Mouse (Mus musculus): ENCODE results near the gene Camk1. TPM values are rescaled to one million over a fixed set of nuclear protein-coding genes. Genes with fewer than 3 reads are reported as not detected.

Camk1 gene
- polyA plus RNA-seq, 1 experiment from 2014 or later: 37.0 TPM

GRCm38 (mm10) chr6:113385160-113385714 lies 41.5 kb upstream of the Camk1 start:
- Histone ChIP-seq H3K4me2 (replicated peaks; ENCODE audit: low read depth) (no peak overlapping the region), H3K4me3 (ENCODE audit: low read depth, low read length) (no peak overlapping the region), H3K9ac (ENCODE audit: low read depth, low read length) (no peak overlapping the region), H3K27me3 (replicated peaks; ENCODE audit: control insufficient read depth, insufficient read depth, low read length) (no peaks in the 10 kb centered on the region), H3K27ac (ENCODE audit: low read depth, low read length) (peak overlapping the region; percentile 52), H3K4me1 (replicated peaks; ENCODE audit: control insufficient read depth, insufficient read depth, low read length) (0 out of 2 replicates have a peak, but pooled peaks cover 3% of the 10 kb centered on the region), H3K9me3 (ENCODE audit: control insufficient read depth) (no peaks in the 10 kb centered on the region), H3K36me3 (ENCODE audit: control insufficient read depth, insufficient read depth) (peaks cover 96% of the 10 kb centered on the region)
- peak; percentile 54 for ATAC-seq
- WGBS: 39% methylated on average over 11 of the region's 11 CpGs
- no peak; the same call in 1 of the 2 replicates for TF ChIP-seq CTCF (IDR thresholded peaks at IDR 0.05; ENCODE audit: low read depth)

- Histone ChIP-seq H3K27me3 (replicated peaks; ENCODE audit: control insufficient read depth, insufficient read depth, low read length) (no peaks in the 10 kb centered on the region), H3K27ac (ENCODE audit: low read depth, low read length) (peak overlapping the region; percentile 52; the same call in 1 of the 2 replicates), H3K4me2 (replicated peaks; ENCODE audit: low read depth) (no peak overlapping the region), H3K4me1 (replicated peaks; ENCODE audit: control insufficient read depth, insufficient read depth, low read length) (0 out of 2 replicates have a peak, but pooled peaks cover 3% of the 10 kb centered on the region), H3K4me3 (ENCODE audit: low read depth, low read length) (no peak overlapping the region), H3K9ac (ENCODE audit: low read depth, low read length) (no peak overlapping the region), H3K36me3 (ENCODE audit: control insufficient read depth, insufficient read depth) (peaks cover 89% of the 10 kb centered on the region), H3K9me3 (ENCODE audit: control insufficient read depth) (no peaks in the 10 kb centered on the region)
- no peak for TF ChIP-seq CTCF (IDR thresholded peaks at IDR 0.05; ENCODE audit: low read depth)
- 95% methylated on average over 8 of the region's 8 CpGs for WGBS
- ATAC-seq: no peak
These were observed 40.7 kb upstream of the Camk1 start for GRCm38 (mm10) chr6:113384351-113384927.

GRCm38 (mm10) chr6:113380480-113380879 lies 36.7 kb upstream of the Camk1 start:
- peaks cover 56% of the 10 kb centered on the region for H3K36me3 ChIP-seq (ENCODE audit: control insufficient read depth, insufficient read depth)
- no peak overlapping the region for H3K4me3 ChIP-seq (ENCODE audit: low read depth, low read length)
- no peak overlapping the region; the same call in 1 of the 2 replicates for H3K27ac ChIP-seq (ENCODE audit: low read depth, low read length)
- ATAC-seq: no peak
- H3K27me3 ChIP-seq (replicated peaks; ENCODE audit: control insufficient read depth, insufficient read depth, low read length): no peaks in the 10 kb centered on the region
- H3K9ac ChIP-seq (ENCODE audit: low read depth, low read length): no peak overlapping the region
- TF ChIP-seq CTCF (IDR thresholded peaks at IDR 0.05; ENCODE audit: low read depth): peak; percentile 46
- WGBS: 80% methylated on average over 11 of the region's 11 CpGs
- no peaks in the 10 kb centered on the region for H3K9me3 ChIP-seq (ENCODE audit: control insufficient read depth)
- 0 out of 2 replicates have a peak, but pooled peaks cover 3% of the 10 kb centered on the region for H3K4me1 ChIP-seq (replicated peaks; ENCODE audit: control insufficient read depth, insufficient read depth, low read length)
- H3K4me2 ChIP-seq (replicated peaks; ENCODE audit: low read depth): no peak overlapping the region

GRCm38 (mm10) chr6:113379246-113379645 lies 35.5 kb upstream of the Camk1 start:
- 50% methylated on average over 6 of the region's 6 CpGs for WGBS
- Histone ChIP-seq H3K4me1 (replicated peaks; ENCODE audit: control insufficient read depth, insufficient read depth, low read length) (no peaks in the 10 kb centered on the region), H3K9ac (ENCODE audit: low read depth, low read length) (no peak overlapping the region), H3K4me3 (ENCODE audit: low read depth, low read length) (peak overlapping the region; percentile 99), H3K27ac (ENCODE audit: low read depth, low read length) (no peak overlapping the region), H3K4me2 (replicated peaks; ENCODE audit: low read depth) (peak overlapping the region; percentile 84), H3K9me3 (ENCODE audit: control insufficient read depth) (no peaks in the 10 kb centered on the region), H3K27me3 (replicated peaks; ENCODE audit: control insufficient read depth, insufficient read depth, low read length) (no peaks in the 10 kb centered on the region), H3K36me3 (ENCODE audit: control insufficient read depth, insufficient read depth) (peaks cover 55% of the 10 kb centered on the region)
- ATAC-seq: no peak
- no peak for TF ChIP-seq CTCF (IDR thresholded peaks at IDR 0.05; ENCODE audit: low read depth)

- ATAC-seq: peak; percentile 96
- peak; percentile 48; the same call in 1 of the 2 replicates for TF ChIP-seq CTCF (IDR thresholded peaks at IDR 0.05; ENCODE audit: low read depth)
- H3K9me3 ChIP-seq (ENCODE audit: control insufficient read depth): no peaks in the 10 kb centered on the region
- no peaks in the 10 kb centered on the region for H3K27me3 ChIP-seq (replicated peaks; ENCODE audit: control insufficient read depth, insufficient read depth, low read length)
- no peaks in the 10 kb centered on the region for H3K4me1 ChIP-seq (replicated peaks; ENCODE audit: control insufficient read depth, insufficient read depth, low read length)
- H3K9ac ChIP-seq (ENCODE audit: low read depth, low read length): peak within 1 kb of the TSS; percentile 93
- H3K4me3 ChIP-seq (ENCODE audit: low read depth, low read length): peak within 1 kb of the TSS; percentile 99
- H3K27ac ChIP-seq (ENCODE audit: low read depth, low read length): peak within 1 kb of the TSS; percentile 90
- WGBS: under 1% methylated on average over 61 of the region's 61 CpGs
- peaks cover 53% of the 10 kb centered on the region for H3K36me3 ChIP-seq (ENCODE audit: control insufficient read depth, insufficient read depth)
- peak within 1 kb of the TSS; percentile 84 for H3K4me2 ChIP-seq (replicated peaks; ENCODE audit: low read depth)
These were observed 34.0 kb upstream of the Camk1 start, which contains the start of the genes Tada3 and Arpc4 for GRCm38 (mm10) chr6:113377496-113378385. TSS of gene Tada3 (minus strand) at chr6:113377883. TSS of gene Arpc4 (plus strand) at chr6:113378115.

- H3K27me3 ChIP-seq (replicated peaks; ENCODE audit: control insufficient read depth, insufficient read depth, low read length): no peaks in the 10 kb centered on the region
- peak overlapping the region; percentile 84 for H3K4me2 ChIP-seq (replicated peaks; ENCODE audit: low read depth)
- WGBS: 5% methylated on average over 7 of the region's 7 CpGs
These were observed 33.4 kb upstream of the Camk1 start for GRCm38 (mm10) chr6:113377172-113377495.

More at GRCm38 (mm10) chr6:113377172-113377495, 33.4 kb upstream of the Camk1 start:
- Histone ChIP-seq H3K9me3 (ENCODE audit: control insufficient read depth) (no peaks in the 10 kb centered on the region), H3K4me1 (replicated peaks; ENCODE audit: control insufficient read depth, insufficient read depth, low read length) (no peaks in the 10 kb centered on the region), H3K36me3 (ENCODE audit: control insufficient read depth, insufficient read depth) (peaks cover 55% of the 10 kb centered on the region), H3K4me3 (ENCODE audit: low read depth, low read length) (peak overlapping the region; percentile 99), H3K27ac (ENCODE audit: low read depth, low read length) (peak overlapping the region; percentile 90), H3K9ac (ENCODE audit: low read depth, low read length) (peak overlapping the region; percentile 93)
- TF ChIP-seq CTCF (IDR thresholded peaks at IDR 0.05; ENCODE audit: low read depth): no peak; the same call in 1 of the 2 replicates
- ATAC-seq: no peak
